Mouse (Mus musculus): Measurements from ENCODE around the gene Map3k9.

The Map3k9 gene

GRCm38 (mm10) chr12:81781105-81781909, at the start of gene Map3k9:
Map3k9 (minus strand) TSS chr12:81781175.
- DNase-seq (ENCODE audit: low spot score in 2 of 2) = peak; percentile 87 to 91

- no peak for DNase-seq (ENCODE audit: low spot score in 2 of 2)
Measured at GRCm38 (mm10) chr12:81828355-81828754, 47.4 kb upstream of the Map3k9 start.

GRCm38 (mm10) chr12:81822778-81823480, 42.0 kb upstream of the Map3k9 start:
- no peak for DNase-seq (ENCODE audit: low spot score in 2 of 2)

GRCm38 (mm10) chr12:81822176-81822575, 41.2 kb upstream of the Map3k9 start:
- DNase-seq (ENCODE audit: low spot score in 2 of 2) = no peak

- no peak for DNase-seq (ENCODE audit: low spot score in 2 of 2)
Measured at GRCm38 (mm10) chr12:81820700-81821099, 39.7 kb upstream of the Map3k9 start.

GRCm38 (mm10) chr12:81817126-81817505, 36.1 kb upstream of the Map3k9 start:
- DNase-seq (ENCODE audit: low spot score in 2 of 2) = no peak

GRCm38 (mm10) chr12:81816330-81817125, 35.6 kb upstream of the Map3k9 start:
- DNase-seq (ENCODE audit: low spot score in 2 of 2) = no peak

- DNase-seq (ENCODE audit: low spot score in 2 of 2) = no peak
Measured at GRCm38 (mm10) chr12:81814742-81815141, 33.8 kb upstream of the Map3k9 start.

- DNase-seq (ENCODE audit: low spot score in 2 of 2) = no peak
Measured at GRCm38 (mm10) chr12:81810417-81810816, 29.4 kb upstream of the Map3k9 start.

GRCm38 (mm10) chr12:81808596-81808995, 27.6 kb upstream of the Map3k9 start:
- no peak for DNase-seq (ENCODE audit: low spot score in 2 of 2)

GRCm38 (mm10) chr12:81807953-81808352, 27.0 kb upstream of the Map3k9 start:
- DNase-seq (ENCODE audit: low spot score in 2 of 2) = no peak

- no peak for DNase-seq (ENCODE audit: low spot score in 2 of 2)
Measured at GRCm38 (mm10) chr12:81807529-81807837, 26.5 kb upstream of the Map3k9 start.

- no peak for DNase-seq (ENCODE audit: low spot score in 2 of 2)
Measured at GRCm38 (mm10) chr12:81806759-81807528, 26.0 kb upstream of the Map3k9 start.

GRCm38 (mm10) chr12:81806114-81806513, 25.1 kb upstream of the Map3k9 start:
- DNase-seq (ENCODE audit: low spot score in 2 of 2) = no peak

GRCm38 (mm10) chr12:81803803-81804202, 22.8 kb upstream of the Map3k9 start:
- DNase-seq (ENCODE audit: low spot score in 2 of 2) = no peak

- no peak for DNase-seq (ENCODE audit: low spot score in 2 of 2)
Measured at GRCm38 (mm10) chr12:81803016-81803415, 22.0 kb upstream of the Map3k9 start.

GRCm38 (mm10) chr12:81801134-81801533, 20.2 kb upstream of the Map3k9 start:
- DNase-seq (ENCODE audit: low spot score in 2 of 2) = no peak

GRCm38 (mm10) chr12:81796541-81796940, 15.6 kb upstream of the Map3k9 start:
- DNase-seq (ENCODE audit: low spot score in 2 of 2) = peak in 1 of 2 experiments; percentile 89

GRCm38 (mm10) chr12:81792511-81793218, 11.7 kb upstream of the Map3k9 start:
- no peak for DNase-seq (ENCODE audit: low spot score in 2 of 2)

- no peak for DNase-seq (ENCODE audit: low spot score in 2 of 2)
Measured at GRCm38 (mm10) chr12:81789499-81789898, 8.5 kb upstream of the Map3k9 start.

GRCm38 (mm10) chr12:81788672-81789084, 7.7 kb upstream of the Map3k9 start:
- DNase-seq (ENCODE audit: low spot score in 2 of 2) = peak; percentile 83 to 93
